Mouse (Mus musculus): ENCODE measurements around the gene Mpv17l2. TPM values are rescaled to one million over a fixed set of nuclear protein-coding genes. Genes with fewer than 3 reads are reported as not detected.

Mpv17l2 gene
- polyA plus RNA-seq, 1 experiment from 2014 or later: 37.1 TPM

DNA sequence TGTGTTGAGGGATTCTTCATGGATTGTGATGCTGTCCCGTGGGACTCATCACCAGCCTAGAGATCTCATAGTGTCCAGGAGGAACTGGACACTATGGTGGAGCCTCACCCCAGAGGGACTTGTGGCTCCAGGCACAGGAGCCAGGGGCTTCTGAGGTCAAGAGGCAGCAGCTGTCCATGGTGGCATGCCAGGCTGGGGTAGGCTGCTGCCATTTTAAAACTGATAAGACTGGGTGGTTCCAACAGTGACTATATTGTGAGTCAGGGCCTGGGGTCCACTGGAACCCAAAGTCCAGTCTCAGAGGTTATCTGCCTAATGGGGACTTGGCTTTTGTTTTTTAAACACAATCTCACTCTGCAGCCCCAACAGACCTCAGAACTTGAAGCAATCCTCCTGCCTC, 41.1 kb upstream of the Mpv17l2 start:
- H3K27me3 ChIP-seq (ENCODE audit: control insufficient read depth, insufficient read depth, low read depth, low read length): peaks cover 43% of the 10 kb centered on the region
- 69% methylated on average over 1 of the region's 1 CpGs for WGBS
- no peaks in the 10 kb centered on the region for H3K36me3 ChIP-seq (ENCODE audit: control insufficient read depth, insufficient read depth, low read length)
- no peak overlapping the region for H3K9ac ChIP-seq (ENCODE audit: low read length)
- no peak overlapping the region for H3K4me2 ChIP-seq (ENCODE audit: low read depth, low read length)
- H3K4me1 ChIP-seq (replicated peaks; ENCODE audit: control insufficient read depth, insufficient read depth, low read length): peaks cover 18% of the 10 kb centered on the region
- H3K27ac ChIP-seq (ENCODE audit: low read length): no peak overlapping the region
- ATAC-seq (ENCODE audit: low read depth): no peak
- H3K4me3 ChIP-seq (ENCODE audit: low read length): no peak overlapping the region
- no peaks in the 10 kb centered on the region for H3K9me3 ChIP-seq (ENCODE audit: control insufficient read depth, low read length)

- no peak for ATAC-seq (ENCODE audit: low read depth)
- Histone ChIP-seq H3K36me3 (ENCODE audit: control insufficient read depth, insufficient read depth, low read length) (no peaks in the 10 kb centered on the region), H3K4me3 (ENCODE audit: low read length) (no peak overlapping the region), H3K27ac (ENCODE audit: low read length) (no peak overlapping the region), H3K9ac (ENCODE audit: low read length) (no peak overlapping the region), H3K27me3 (ENCODE audit: control insufficient read depth, insufficient read depth, low read depth, low read length) (peaks cover 43% of the 10 kb centered on the region), H3K4me2 (ENCODE audit: low read depth, low read length) (no peak overlapping the region), H3K4me1 (replicated peaks; ENCODE audit: control insufficient read depth, insufficient read depth, low read length) (peaks cover 24% of the 10 kb centered on the region), H3K9me3 (ENCODE audit: control insufficient read depth, low read length) (no peaks in the 10 kb centered on the region)
- 26% methylated on average over 15 of the region's 15 CpGs for WGBS
These were observed 40.4 kb upstream of the Mpv17l2 start for GRCm38 (mm10) chr8:70801156-70801555.

- no peak overlapping the region for H3K27ac ChIP-seq (ENCODE audit: low read length)
- no peak for ATAC-seq (ENCODE audit: low read depth)
- peaks cover 24% of the 10 kb centered on the region for H3K4me1 ChIP-seq (replicated peaks; ENCODE audit: control insufficient read depth, insufficient read depth, low read length)
- no peak overlapping the region for H3K4me3 ChIP-seq (ENCODE audit: low read length)
- no peak overlapping the region for H3K4me2 ChIP-seq (ENCODE audit: low read depth, low read length)
- no peak overlapping the region for H3K9ac ChIP-seq (ENCODE audit: low read length)
- H3K27me3 ChIP-seq (ENCODE audit: control insufficient read depth, insufficient read depth, low read depth, low read length): peaks cover 42% of the 10 kb centered on the region
- H3K36me3 ChIP-seq (ENCODE audit: control insufficient read depth, insufficient read depth, low read length): no peaks in the 10 kb centered on the region
- 51% methylated on average over 10 of the region's 10 CpGs for WGBS
- no peaks in the 10 kb centered on the region for H3K9me3 ChIP-seq (ENCODE audit: control insufficient read depth, low read length)
These were observed 39.9 kb upstream of the Mpv17l2 start for GRCm38 (mm10) chr8:70800648-70801047.

- 10% methylated on average over 15 of the region's 15 CpGs for WGBS
- Histone ChIP-seq H3K27ac (ENCODE audit: low read length) (no peak overlapping the region), H3K27me3 (ENCODE audit: control insufficient read depth, insufficient read depth, low read depth, low read length) (peaks cover 31% of the 10 kb centered on the region), H3K9ac (ENCODE audit: low read length) (peak overlapping the region; percentile 64), H3K4me3 (ENCODE audit: low read length) (peak overlapping the region; percentile 59), H3K36me3 (ENCODE audit: control insufficient read depth, insufficient read depth, low read length) (no peaks in the 10 kb centered on the region), H3K4me2 (ENCODE audit: low read depth, low read length) (peak overlapping the region; percentile 92), H3K4me1 (replicated peaks; ENCODE audit: control insufficient read depth, insufficient read depth, low read length) (peaks cover 17% of the 10 kb centered on the region), H3K9me3 (ENCODE audit: control insufficient read depth, low read length) (no peaks in the 10 kb centered on the region)
- ATAC-seq (ENCODE audit: low read depth): no peak
These were observed 37.5 kb upstream of the Mpv17l2 start for GRCm38 (mm10) chr8:70798281-70798680.

- Histone ChIP-seq H3K27me3 (ENCODE audit: control insufficient read depth, insufficient read depth, low read depth, low read length) (peaks cover 31% of the 10 kb centered on the region), H3K4me1 (replicated peaks; ENCODE audit: control insufficient read depth, insufficient read depth, low read length) (peaks cover 26% of the 10 kb centered on the region), H3K9me3 (ENCODE audit: control insufficient read depth, low read length) (no peaks in the 10 kb centered on the region), H3K27ac (ENCODE audit: low read length) (no peak overlapping the region; the same call in 1 of the 2 replicates), H3K4me2 (ENCODE audit: low read depth, low read length) (peak overlapping the region; percentile 92), H3K36me3 (ENCODE audit: control insufficient read depth, insufficient read depth, low read length) (no peaks in the 10 kb centered on the region), H3K9ac (ENCODE audit: low read length) (peak overlapping the region; percentile 64), H3K4me3 (ENCODE audit: low read length) (peak overlapping the region; percentile 59)
- WGBS: under 1% methylated on average over 57 of the region's 57 CpGs
- peak; percentile 85 for ATAC-seq (ENCODE audit: low read depth)
These were observed 36.6 kb upstream of the Mpv17l2 start for GRCm38 (mm10) chr8:70797081-70798070.

- peak overlapping the region; percentile 59 for H3K4me3 ChIP-seq (ENCODE audit: low read length)
- ATAC-seq (ENCODE audit: low read depth): no peak
- WGBS: 2% methylated on average over 54 of the region's 54 CpGs
These were observed 35.8 kb upstream of the Mpv17l2 start for GRCm38 (mm10) chr8:70796403-70797080.

DNA sequence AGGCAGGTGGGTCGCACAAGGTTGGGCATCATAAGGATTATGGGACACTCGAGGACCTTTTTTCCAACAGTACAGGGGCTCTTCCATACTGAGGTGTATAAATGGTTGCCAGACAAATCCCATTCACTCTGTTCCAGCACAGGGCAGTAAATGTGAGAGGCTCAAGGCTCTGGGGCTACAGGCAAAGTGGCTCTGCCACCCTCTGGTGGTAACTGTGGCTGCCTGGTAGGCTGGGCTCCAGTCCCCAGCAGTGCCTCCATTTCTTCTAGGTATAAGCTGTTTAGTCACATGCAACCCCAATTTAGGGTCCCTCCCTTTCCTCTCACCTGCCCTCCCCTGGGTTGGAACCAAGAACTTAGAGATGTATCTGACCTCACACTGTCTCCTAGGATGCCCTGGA, 34.6 kb upstream of the Mpv17l2 start:
- peaks cover 39% of the 10 kb centered on the region for H3K4me1 ChIP-seq (replicated peaks; ENCODE audit: control insufficient read depth, insufficient read depth, low read length)
- WGBS: 79% methylated on average over 2 of the region's 2 CpGs

More at GRCm38 (mm10) chr8:70796403-70797080, 35.8 kb upstream of the Mpv17l2 start:
- peak overlapping the region; percentile 69 for H3K9ac ChIP-seq (ENCODE audit: low read length)
- H3K27ac ChIP-seq (ENCODE audit: low read length): no peak overlapping the region; the same call in 1 of the 2 replicates
- peaks cover 31% of the 10 kb centered on the region for H3K27me3 ChIP-seq (ENCODE audit: control insufficient read depth, insufficient read depth, low read depth, low read length)
- H3K9me3 ChIP-seq (ENCODE audit: control insufficient read depth, low read length): no peaks in the 10 kb centered on the region
- H3K4me2 ChIP-seq (ENCODE audit: low read depth, low read length): peak overlapping the region; percentile 92
- no peaks in the 10 kb centered on the region for H3K36me3 ChIP-seq (ENCODE audit: control insufficient read depth, insufficient read depth, low read length)
- peaks cover 29% of the 10 kb centered on the region for H3K4me1 ChIP-seq (replicated peaks; ENCODE audit: control insufficient read depth, insufficient read depth, low read length)

DNA sequence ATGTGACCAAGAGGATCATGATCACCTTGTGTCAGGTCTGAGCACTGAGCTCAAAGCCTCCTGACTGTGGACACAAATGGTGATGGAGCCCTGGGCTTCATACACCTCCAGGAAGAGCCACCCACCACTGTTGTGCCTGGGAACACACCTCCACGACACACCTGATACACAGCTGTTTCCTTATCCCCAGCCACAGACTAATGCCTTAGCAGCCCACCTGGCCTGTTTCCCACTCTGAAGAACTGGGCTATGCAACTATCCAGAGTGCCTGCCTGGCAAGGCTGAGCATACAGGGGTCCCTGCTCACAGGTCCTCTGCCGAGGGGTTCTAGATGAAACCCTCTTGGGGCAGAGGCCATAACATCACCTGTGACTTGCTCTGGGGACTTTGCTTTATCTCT, 33.5 kb upstream of the Mpv17l2 start:
- peaks cover 39% of the 10 kb centered on the region for H3K4me1 ChIP-seq (replicated peaks; ENCODE audit: control insufficient read depth, insufficient read depth, low read length)
- 87% methylated on average over 2 of the region's 2 CpGs for WGBS
- no peaks in the 10 kb centered on the region for H3K9me3 ChIP-seq (ENCODE audit: control insufficient read depth, low read length)
- no peak overlapping the region for H3K9ac ChIP-seq (ENCODE audit: low read length)
- peaks cover 16% of the 10 kb centered on the region for H3K27me3 ChIP-seq (ENCODE audit: control insufficient read depth, insufficient read depth, low read depth, low read length)
- no peak overlapping the region for H3K27ac ChIP-seq (ENCODE audit: low read length)
- H3K4me2 ChIP-seq (ENCODE audit: low read depth, low read length): no peak overlapping the region
- ATAC-seq (ENCODE audit: low read depth): no peak
- H3K4me3 ChIP-seq (ENCODE audit: low read length): no peak overlapping the region
- H3K36me3 ChIP-seq (ENCODE audit: control insufficient read depth, insufficient read depth, low read length): no peaks in the 10 kb centered on the region

More for the DNA sequence above, 34.6 kb upstream of the Mpv17l2 start:
- no peak overlapping the region for H3K27ac ChIP-seq (ENCODE audit: low read length)
- H3K27me3 ChIP-seq (ENCODE audit: control insufficient read depth, insufficient read depth, low read depth, low read length): peaks cover 27% of the 10 kb centered on the region
- ATAC-seq (ENCODE audit: low read depth): no peak
- H3K4me2 ChIP-seq (ENCODE audit: low read depth, low read length): no peak overlapping the region
- no peak overlapping the region for H3K4me3 ChIP-seq (ENCODE audit: low read length)
- no peaks in the 10 kb centered on the region for H3K9me3 ChIP-seq (ENCODE audit: control insufficient read depth, low read length)
- H3K36me3 ChIP-seq (ENCODE audit: control insufficient read depth, insufficient read depth, low read length): no peaks in the 10 kb centered on the region
- no peak overlapping the region for H3K9ac ChIP-seq (ENCODE audit: low read length)

DNA sequence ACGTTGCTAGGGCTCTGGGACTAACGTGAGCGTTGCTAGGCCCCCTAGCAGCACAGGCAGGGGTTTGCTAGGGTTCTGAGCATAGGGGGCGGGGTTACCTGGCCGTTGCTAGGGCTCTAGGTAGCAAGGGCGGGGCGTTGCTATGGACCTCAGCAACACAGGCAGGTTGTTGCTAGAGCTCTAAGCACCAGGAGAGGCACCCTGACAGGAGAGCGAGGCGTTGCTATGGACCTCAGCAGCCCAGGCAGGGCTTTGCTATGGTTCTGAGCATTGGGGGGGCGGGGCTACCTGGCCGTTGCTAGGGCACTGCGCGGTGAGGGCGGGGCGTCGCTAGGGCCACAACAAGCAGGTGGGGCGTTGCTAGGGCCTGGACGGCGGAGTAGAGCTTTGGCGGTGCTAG, 32.0 kb upstream of the Mpv17l2 start:
- ATAC-seq (ENCODE audit: low read depth): peak; percentile 51
- Histone ChIP-seq H3K4me1 (replicated peaks; ENCODE audit: control insufficient read depth, insufficient read depth, low read length) (peaks cover 35% of the 10 kb centered on the region), H3K9ac (ENCODE audit: low read length) (peak overlapping the region; percentile 25; the same call in 1 of the 2 replicates), H3K4me3 (ENCODE audit: low read length) (peak overlapping the region; percentile 78), H3K4me2 (ENCODE audit: low read depth, low read length) (peak overlapping the region; percentile 62), H3K36me3 (ENCODE audit: control insufficient read depth, insufficient read depth, low read length) (peaks cover 2% of the 10 kb centered on the region; the same call in 1 of the 2 replicates), H3K9me3 (ENCODE audit: control insufficient read depth, low read length) (no peaks in the 10 kb centered on the region), H3K27ac (ENCODE audit: low read length) (peak overlapping the region; percentile 54), H3K27me3 (ENCODE audit: control insufficient read depth, insufficient read depth, low read depth, low read length) (peaks cover 1% of the 10 kb centered on the region)
- 1% methylated on average over 20 of the region's 20 CpGs for WGBS
